ENCODE assay signal across 7 mouse cellular contexts in the genomic region with DNA sequence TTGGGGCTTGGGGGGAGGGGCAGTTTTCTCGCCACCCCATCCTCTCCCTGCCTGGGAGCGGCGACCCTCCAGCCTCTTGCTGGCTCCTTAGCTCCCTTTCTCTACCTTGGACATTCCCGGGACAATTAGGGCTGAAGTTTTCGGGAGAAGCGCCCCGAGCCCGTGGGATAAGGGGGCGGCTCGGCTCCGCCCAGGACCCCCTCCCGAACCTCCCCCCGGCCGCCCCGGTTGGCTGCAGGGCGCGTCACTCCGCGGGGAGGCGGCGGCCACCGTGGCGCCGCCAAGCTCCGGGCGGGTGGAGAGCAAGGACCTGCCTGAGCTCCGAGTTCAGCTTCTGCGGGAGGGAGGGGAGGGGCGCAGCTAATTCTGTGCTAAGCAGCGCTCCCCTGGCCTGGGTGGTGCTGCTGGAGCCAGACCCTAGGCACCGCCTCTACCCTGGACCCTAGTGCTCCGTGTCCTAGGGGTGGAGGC. TPM values are rescaled to one million over a fixed set of nuclear protein-coding genes. Genes with fewer than 3 reads are reported as not detected.
DNase-seq lines count a peak whose midpoint lies in the region; ATAC-seq lines count a peak whose summit lies in the region.

No protein-coding gene starts in this region.

- no peaks in the 10 kb centered on the region for H3K9me3 ChIP-seq in neural tube, embryonic 13.5 days

- H3K4me1 ChIP-seq in brown adipose tissue, adult 24 weeks (ENCODE audit: control insufficient read depth, insufficient read depth, insufficient read length, low read length), result 0 out of 2 replicates have a peak, but pooled peaks cover 3% of the 10 kb centered on the region
- H3K4me1 ChIP-seq in neural tube, embryonic 13.5 days (replicated peaks), result peaks cover 80% of the 10 kb centered on the region

- no peaks in the 10 kb centered on the region for H3K36me3 ChIP-seq in neural tube, embryonic 13.5 days

- intact Hi-C loops in left cerebral cortex, postnatal 4 days (cut with DNase I), result loop anchor here (5.0 to 10.0 kb wide), 2 partner anchors 271 to 739 kb away; no protein-coding TSS in a partner anchor

- DNase-seq in Muller cell, postnatal 12 days (ENCODE audit: inconsistent ontology term), result peak; percentile 85
- DNase-seq in frontal cortex, postnatal 36 days (ENCODE audit: low spot score in 2 of 2), result peak; percentile 61 to 70
- peak; percentile 90 for DNase-seq in kidney, adult 18-20 months
- peak; percentile 50 for DNase-seq in left cerebral cortex, postnatal 4 days
- DNase-seq in MN1 (ENCODE audit: low spot score), result no peak

- ATAC-seq in neural tube, embryonic 13.5 days (ENCODE audit: low read depth), result peak; percentile 82

- H3K27ac ChIP-seq in brown adipose tissue, adult 24 weeks (replicated peaks; ENCODE audit: low read depth, low read length), result no peak overlapping the region
- H3K27ac ChIP-seq in neural tube, embryonic 13.5 days (replicated peaks), result peak overlapping the region; percentile 98

- H3K27me3 ChIP-seq in neural tube, embryonic 13.5 days, result peaks cover 36% of the 10 kb centered on the region

- H3K9ac ChIP-seq in neural tube, embryonic 13.5 days, result peak overlapping the region; percentile 89

- WGBS in neural tube, embryonic 13.5 days, result under 1% methylated on average over 32 of the region's 32 CpGs

- H3K4me3 ChIP-seq in brown adipose tissue, adult 24 weeks (ENCODE audit: insufficient read depth, low read depth, low read length), result peak overlapping the region; percentile 41
- peak overlapping the region; percentile 69 for H3K4me3 ChIP-seq in neural tube, embryonic 13.5 days

- peak overlapping the region; percentile 85 for H3K4me2 ChIP-seq in neural tube, embryonic 13.5 days

RNA-seq across cellular contexts. Expression of gene Sall1, which starts 0.6 kb away (rescaled TPM):
- not detected in 2 replicates for polyA plus RNA-seq in brown adipose tissue, adult 24 weeks (2012; ENCODE audit: insufficient read depth, insufficient read length, missing spikeins)
- 10 to 100 TPM; 13.4 to 15.0 TPM for total RNA-seq in left cerebral cortex, postnatal 4 days (2021)
- 17.1 and 17.2 TPM in 2 replicates for polyA plus RNA-seq in neural tube, embryonic 13.5 days (2015; fragmentation: Nextera tagmentation; extraction: Ambion mirVana)

Comparison
In these comparisons a context has a peak if more than half of its experiments do, and no peak if none do; other contexts are left out.
1. RNA of gene Sall1, which starts 0.6 kb away (polyA plus RNA-seq): 17.1 to 17.2 TPM in neural tube, embryonic 13.5 days; not detected in brown adipose tissue, adult 24 weeks; every median in the first group is over 10 times any median in the second.